Mouse (Mus musculus) heart, postnatal 0 days (tissue): ENCODE data around the gene Gm13697.
"Not testable (repeated sequence)": the region's sequence is repeated elsewhere in the genome, so short reads cannot be mapped to it uniquely, and the experiment has no call there.

ENCODE experiments used
- CTCF ChIP-seq: IDR thresholded peaks from 2 replicates; pipeline ENCODE4 v1.5.1; 2016; ENCODE audit warnings: antibody characterized with exemption, control low read depth, low read depth
- EP300 ChIP-seq: IDR thresholded peaks from 2 replicates; pipeline ENCODE4 v1.6.1; 2016; ENCODE audit warnings: antibody characterized with exemption, low read depth

GRCm38 (mm10) chr2:83978633-83979032 lies 5.9 kb upstream of the Gm13697 start, which contains the start of gene Gm13694:
- not testable (repeated sequence) for TF ChIP-seq CTCF, EP300
